Mouse (Mus musculus): ENCODE measurements around the gene Atrn.

DNA sequence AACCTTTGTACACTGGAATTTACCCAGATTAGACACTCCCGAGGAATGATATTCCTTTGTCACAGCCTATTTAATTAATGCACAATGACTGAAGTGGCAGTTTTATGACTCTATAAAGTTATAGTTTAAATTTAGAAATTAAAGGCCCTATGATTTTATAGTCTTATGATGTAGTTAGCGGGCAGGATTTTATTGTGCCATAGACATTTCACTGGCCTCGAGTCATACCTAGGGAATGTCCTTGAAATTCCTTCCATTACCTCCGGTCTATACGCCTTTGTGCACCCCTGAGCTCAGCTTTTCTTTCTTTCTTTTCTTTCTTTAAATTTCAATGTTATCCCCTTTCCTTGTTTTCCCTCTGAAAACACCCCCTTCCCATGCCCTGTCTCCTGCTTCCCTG is 35.4 kb upstream of the Atrn start:
- no peak for TF ChIP-seq GATA1 (IDR thresholded peaks at IDR 0.05; ENCODE audit: low read length)
- no peak for TF ChIP-seq TAL1 (IDR thresholded peaks at IDR 0.05; ENCODE audit: low read length)
